Mouse (Mus musculus) layer of hippocampus, adult 6 months (tissue): ENCODE data around the gene Ddx42. TPM values are rescaled to one million over a fixed set of nuclear protein-coding genes. Genes with fewer than 3 reads are reported as not detected.

ENCODE experiments used
- long read RNA-seq, 2 experiments: library from polyadenylated mRNA; unstranded; transcript quantifications; one replicate each; pipeline ENCODE4 v2.0.0; 2019 to 2020
- polyA plus RNA-seq: library from polyadenylated mRNA; unstranded; fragments of <200 nt; fragmentation: Nextera tagmentation; gene quantifications from 2 replicates; pipeline ENCODE4 v1.2.3, GENCODE M21; 2021

Gene Ddx42
- 20.1 TPM in 2 replicates for polyA plus RNA-seq
- long read RNA-seq, experiment 1, full-length matches to known transcripts: 17 of 65 reads
- long read RNA-seq, experiment 1, partial matches to known transcripts: 41 of 65 reads
- long read RNA-seq, experiment 1, other reads (novel, unspliced or antisense): 7 of 65 reads
- long read RNA-seq, experiment 2, full-length matches to known transcripts: 160 of 204 reads
- long read RNA-seq, experiment 2, partial matches to known transcripts: 22 of 204 reads
- long read RNA-seq, experiment 2, other reads (novel, unspliced or antisense): 22 of 204 reads

GRCm38 (mm10) chr11:106216730-106217490 lies at the start of gene Ddx42:
TSS of gene Ddx42 (plus strand) at chr11:106216926.

GRCm38 (mm10) chr11:106202123-106202465 lies 14.6 kb upstream of the Ddx42 start, which contains the start of gene Strada:
TSS of gene Strada (minus strand) at chr11:106202168.

GRCm38 (mm10) chr11:106215927-106216729 lies 598 bp upstream of the Ddx42 start, which contains the start of gene Ccdc47:
TSS of gene Ccdc47 (minus strand) at chr11:106216344.

GRCm38 (mm10) chr11:106255685-106256451 lies 39.1 kb downstream of the Ddx42 start, which contains the start of the genes Ftsj3 and Psmc5:
TSS of gene Ftsj3 (minus strand) at chr11:106256079.
TSS of gene Psmc5 (plus strand) at chr11:106256154.

GRCm38 (mm10) chr11:106272644-106273310 lies 56.1 kb downstream of the Ddx42 start, which contains the start of gene Smarcd2:
TSS of gene Smarcd2 (minus strand) at chr11:106272972.

GRCm38 (mm10) chr11:106276454-106276853 lies 59.7 kb downstream of the Ddx42 start, which contains the start of gene Tcam1:
TSS of gene Tcam1 (plus strand) at chr11:106276672.

Other genes starting within 250 kb of the Ddx42 start
- 1.9 and 12.1 TPM in 2 replicates for gene Ace, start 249.0 kb upstream of the Ddx42 start, polyA plus RNA-seq
- gene Ace3, start 222.3 kb upstream of the Ddx42 start, polyA plus RNA-seq: not detected in 2 replicates
- 0.63 and 0.65 TPM in 2 replicates for gene Kcnh6, start 208.8 kb upstream of the Ddx42 start, polyA plus RNA-seq
- 75.4 and 94.8 TPM in 2 replicates for gene Dcaf7, start 180.1 kb upstream of the Ddx42 start, polyA plus RNA-seq
- 4.8 TPM in 2 replicates for gene Taco1, start 150.9 kb upstream of the Ddx42 start, polyA plus RNA-seq
- 1.2 and 1.4 TPM in 2 replicates for gene Map3k3, start 132.3 kb upstream of the Ddx42 start, polyA plus RNA-seq
- 0.95 and 1.5 TPM in 2 replicates for gene Gm10840, start 56.1 kb upstream of the Ddx42 start, polyA plus RNA-seq
- 184 and 226 TPM in 2 replicates for gene Limd2, start 56.1 kb upstream of the Ddx42 start, polyA plus RNA-seq
- gene Strada, start 14.8 kb upstream of the Ddx42 start, polyA plus RNA-seq: 10.6 and 12.9 TPM in 2 replicates
- 50.5 and 54.2 TPM in 2 replicates for gene Ccdc47, start 582 bp upstream of the Ddx42 start, polyA plus RNA-seq
- 8.2 and 9.8 TPM in 2 replicates for gene Ftsj3, start 39.2 kb downstream of the Ddx42 start, polyA plus RNA-seq
- 471 and 488 TPM in 2 replicates for gene Psmc5, start 39.2 kb downstream of the Ddx42 start, polyA plus RNA-seq
- 2.2 and 2.6 TPM in 2 replicates for gene Smarcd2, start 56.0 kb downstream of the Ddx42 start, polyA plus RNA-seq
- 0.05 and 0.06 TPM in 2 replicates for gene Tcam1, start 59.7 kb downstream of the Ddx42 start, polyA plus RNA-seq
- gene Gh, start 84.9 kb downstream of the Ddx42 start, polyA plus RNA-seq: not detected in 2 replicates
- 0.80 and 1.1 TPM in 2 replicates for gene Cd79b, start 97.8 kb downstream of the Ddx42 start, polyA plus RNA-seq
- gene Scn4a, start 136.4 kb downstream of the Ddx42 start, polyA plus RNA-seq: 0.01 TPM in 1 of 2 replicates, not detected in the other
- 0.38 and 0.44 TPM in 2 replicates for gene Prr29, start 148.5 kb downstream of the Ddx42 start, polyA plus RNA-seq
- 3.8 and 5.8 TPM in 2 replicates for gene Icam2, start 171.1 kb downstream of the Ddx42 start, polyA plus RNA-seq